Mouse (Mus musculus) frontal cortex, postnatal 14 days (tissue): ENCODE measurements around the gene Ptprg.
"Not testable (repeated sequence)": the region's sequence is repeated elsewhere in the genome, so short reads cannot be mapped to it uniquely, and the experiment has no call there.

Experiments
- DNase-seq, 2 experiments: peaks; one replicate each; pipeline ENCODE4 v3.0.0; 2022; ENCODE audit warnings: low spot score in 2 of 2

Gene Ptprg

DNA sequence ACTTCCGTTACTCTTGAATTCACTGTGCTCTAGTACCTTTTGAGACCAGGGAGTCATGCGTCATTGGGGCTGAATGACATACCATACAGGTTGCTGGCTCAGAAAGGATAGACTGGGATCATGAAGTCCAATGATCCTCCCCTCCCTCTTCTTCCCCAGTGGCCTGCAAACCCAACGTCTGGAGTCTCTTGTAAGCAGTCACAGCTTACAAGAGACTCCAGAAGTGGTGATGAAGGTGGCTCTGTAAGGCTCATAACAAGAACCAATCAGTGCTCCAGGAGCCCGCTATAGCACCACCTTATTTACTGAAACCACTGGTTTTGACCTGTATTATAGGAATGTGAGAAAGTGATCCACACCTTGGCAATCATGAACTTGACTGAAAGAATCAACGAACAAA, 408.8 kb downstream of the Ptprg start:
- DNase-seq, result no peak

DNA sequence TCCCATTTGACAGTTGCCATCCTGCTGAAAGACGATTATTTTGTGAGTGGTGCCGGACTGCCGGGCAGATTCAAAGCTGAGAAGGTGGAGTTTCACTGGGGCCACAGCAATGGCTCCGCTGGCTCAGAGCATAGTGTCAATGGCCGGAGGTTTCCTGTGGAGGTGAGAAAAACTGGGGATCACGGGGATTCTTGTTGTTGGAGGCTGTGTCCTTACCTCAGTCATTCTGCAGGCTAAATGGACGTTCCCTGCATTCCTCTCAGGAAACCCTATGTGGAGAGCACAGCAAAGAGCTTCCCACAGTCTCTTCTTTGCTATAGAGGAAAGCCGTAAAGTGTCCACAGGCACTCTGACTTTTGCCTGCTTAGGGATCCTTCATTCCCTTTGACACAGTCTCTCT, 409.2 kb downstream of the Ptprg start:
- DNase-seq, result no peak

DNA sequence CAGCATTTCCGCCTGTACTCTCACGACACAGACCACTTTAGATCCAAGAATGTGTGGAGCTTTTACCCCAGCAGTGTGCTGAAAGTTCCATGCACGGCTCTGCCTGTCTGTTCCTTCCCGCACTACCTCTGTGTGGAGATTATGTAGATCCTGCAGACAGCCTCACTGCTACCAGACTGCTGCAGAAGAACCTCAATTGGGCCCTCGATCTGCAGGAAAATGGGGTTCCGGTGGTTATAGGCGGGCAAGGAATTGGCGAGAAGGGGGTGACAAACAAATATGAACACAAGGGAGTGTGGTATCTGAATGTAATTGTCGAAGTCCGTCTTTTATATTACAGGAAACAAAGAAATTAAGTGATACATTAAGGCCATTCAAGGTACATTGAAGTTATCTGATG, 410.5 kb downstream of the Ptprg start:
- DNase-seq, result no peak

GRCm38 (mm10) chr14:11964326-11964725, 411.0 kb downstream of the Ptprg start:
- DNase-seq, result not testable (repeated sequence)

GRCm38 (mm10) chr14:11965878-11966277, 412.5 kb downstream of the Ptprg start:
- no peak for DNase-seq

GRCm38 (mm10) chr14:11981764-11982163, 428.4 kb downstream of the Ptprg start:
- no peak for DNase-seq

GRCm38 (mm10) chr14:11983031-11983430, 429.7 kb downstream of the Ptprg start:
- DNase-seq, result no peak

DNA sequence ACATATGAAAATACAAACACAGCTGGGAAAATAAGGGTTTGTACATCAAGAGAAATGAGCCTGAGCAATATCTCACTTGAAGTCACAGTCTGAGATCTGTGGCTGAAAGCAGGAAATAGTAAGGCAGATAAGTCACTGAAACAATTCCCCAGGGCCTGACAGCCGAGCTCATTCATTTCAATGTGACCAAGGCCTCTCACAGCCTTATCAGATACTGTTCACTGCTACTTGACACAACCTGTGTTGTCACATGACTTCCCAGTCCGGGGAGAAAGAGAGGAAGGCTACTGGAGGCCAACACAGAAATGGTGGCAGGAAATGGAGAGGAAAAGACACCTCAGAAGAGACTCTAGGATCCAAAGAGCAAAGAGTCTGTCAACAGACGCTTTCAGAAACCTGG, 430.8 kb downstream of the Ptprg start:
- DNase-seq, result no peak

DNA sequence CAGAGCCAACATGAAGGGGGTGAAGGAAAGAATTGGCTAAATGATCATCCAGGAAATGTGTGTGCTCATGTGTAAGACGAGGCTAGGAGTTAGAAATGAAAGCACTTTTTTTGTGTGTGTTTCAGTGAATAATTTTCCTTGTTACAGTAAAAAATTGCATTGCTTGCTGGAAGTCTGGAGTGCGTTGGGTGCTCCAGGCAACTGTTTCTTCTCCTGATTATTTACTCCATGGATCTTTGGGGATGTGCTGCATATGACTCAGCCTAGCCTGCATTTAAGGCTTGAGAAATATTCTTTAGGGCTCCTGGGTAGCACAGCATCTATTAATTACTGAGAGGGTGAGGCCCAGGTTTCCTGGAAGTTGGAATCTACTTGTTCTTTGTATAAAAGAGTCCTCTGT, 435.6 kb downstream of the Ptprg start:
- DNase-seq, result no peak

DNA sequence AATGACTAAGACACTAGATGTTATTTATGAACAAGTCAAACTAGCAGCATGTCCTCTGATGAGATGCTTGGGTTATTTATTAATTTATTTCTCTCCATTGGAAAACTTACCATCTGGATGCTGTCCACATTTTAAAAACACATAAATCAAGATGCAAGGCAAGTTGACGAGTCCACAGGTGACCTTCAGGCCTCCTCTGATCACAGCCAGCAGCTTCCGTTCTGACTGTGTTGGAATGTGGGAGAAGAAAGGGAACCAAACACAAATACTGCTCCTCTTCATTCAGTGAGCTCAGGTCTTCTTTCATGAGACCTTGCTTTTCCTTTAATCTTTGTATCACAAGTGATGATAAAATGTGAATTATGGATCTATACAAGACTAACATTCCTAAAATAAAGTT, 437.8 kb downstream of the Ptprg start:
- DNase-seq, result no peak

GRCm38 (mm10) chr14:11992111-11992510, 438.8 kb downstream of the Ptprg start:
- no peak for DNase-seq

- DNase-seq, result no peak
Observed at GRCm38 (mm10) chr14:11992534-11992933, 439.2 kb downstream of the Ptprg start.

- no peak for DNase-seq
Observed at GRCm38 (mm10) chr14:11997555-11997954, 444.2 kb downstream of the Ptprg start.

DNA sequence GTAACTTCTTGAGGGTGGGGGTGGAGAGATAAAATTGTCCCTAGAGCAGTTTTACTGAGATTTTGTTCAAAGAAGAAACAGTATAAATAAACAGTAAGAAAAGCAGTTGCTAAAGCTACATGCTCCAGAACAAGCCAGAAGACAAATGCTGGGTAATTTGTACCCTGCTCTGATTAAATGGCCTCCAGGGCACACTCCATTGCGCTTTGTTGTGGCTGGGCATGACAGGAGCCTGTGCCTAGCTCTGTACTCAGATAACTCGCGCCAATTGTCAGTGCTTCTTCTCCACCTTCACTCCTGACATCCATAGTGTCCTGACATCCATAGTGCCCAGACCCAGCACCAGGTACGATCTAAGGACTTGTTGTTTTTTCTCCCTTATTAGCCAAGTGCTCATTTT, 445.1 kb downstream of the Ptprg start:
- no peak for DNase-seq

- peak in 1 of 2 experiments; percentile 16 for DNase-seq
Observed at GRCm38 (mm10) chr14:12004061-12004460, 450.7 kb downstream of the Ptprg start.

DNA sequence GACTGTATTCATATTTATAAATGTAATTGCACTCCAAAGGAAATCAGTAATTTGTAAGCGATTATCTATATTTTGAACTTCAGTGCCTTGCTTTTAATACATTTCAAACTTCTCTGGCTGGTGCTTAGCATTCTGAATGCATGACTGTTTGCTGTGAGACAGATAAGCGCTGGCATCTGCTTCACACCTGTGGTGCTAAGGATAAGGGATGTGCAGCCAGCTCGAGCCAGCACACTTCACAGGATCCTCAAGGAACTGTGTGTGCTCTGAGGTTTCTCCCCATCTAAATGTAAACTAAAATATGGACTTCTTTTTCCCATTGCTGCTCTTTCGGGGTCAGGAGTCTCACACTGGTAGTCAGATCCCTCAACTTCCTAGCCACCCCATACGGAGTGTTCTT, 458.4 kb downstream of the Ptprg start:
- no peak for DNase-seq

- DNase-seq, result no peak
Observed at GRCm38 (mm10) chr14:12025812-12026728, 472.7 kb downstream of the Ptprg start.

DNA sequence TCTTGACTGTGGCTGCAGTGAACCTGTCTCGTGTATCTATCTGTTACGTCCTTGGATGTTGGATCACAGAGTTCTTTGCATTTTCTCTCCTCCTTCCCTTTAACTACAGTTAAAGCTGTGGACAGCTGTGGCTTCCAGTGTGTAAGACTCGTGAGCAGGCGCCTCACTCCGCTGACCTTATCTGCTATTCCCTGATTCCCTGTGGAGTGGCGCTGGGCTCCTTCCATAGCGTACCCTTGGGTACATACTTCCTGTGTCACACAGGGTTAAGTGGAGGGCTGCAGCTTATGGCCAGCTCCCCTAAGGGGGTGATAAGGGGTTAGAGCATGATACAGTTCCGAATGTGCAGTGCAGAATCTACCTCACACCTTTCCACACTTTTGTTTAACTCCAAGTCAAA, 473.9 kb downstream of the Ptprg start:
- DNase-seq, result no peak

DNA sequence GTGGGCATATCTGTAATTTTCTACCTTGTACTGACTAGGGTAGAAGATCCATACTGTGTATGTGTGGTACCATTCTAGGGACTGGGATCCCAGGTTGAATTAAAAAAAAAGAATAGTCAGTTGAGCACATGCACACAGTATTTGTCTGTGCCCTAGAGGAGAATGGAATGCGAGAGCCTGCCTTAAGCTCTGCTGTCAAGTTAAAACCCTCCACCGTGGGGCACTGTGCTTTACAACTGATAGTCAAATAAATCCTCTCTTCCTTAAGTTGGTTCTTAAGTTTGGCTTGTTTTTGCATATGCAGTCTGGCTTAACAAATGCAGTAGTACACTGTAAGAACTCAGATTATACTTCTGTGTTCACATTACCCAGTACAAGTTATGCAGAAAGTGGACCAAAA, 476.6 kb downstream of the Ptprg start:
- no peak for DNase-seq

DNA sequence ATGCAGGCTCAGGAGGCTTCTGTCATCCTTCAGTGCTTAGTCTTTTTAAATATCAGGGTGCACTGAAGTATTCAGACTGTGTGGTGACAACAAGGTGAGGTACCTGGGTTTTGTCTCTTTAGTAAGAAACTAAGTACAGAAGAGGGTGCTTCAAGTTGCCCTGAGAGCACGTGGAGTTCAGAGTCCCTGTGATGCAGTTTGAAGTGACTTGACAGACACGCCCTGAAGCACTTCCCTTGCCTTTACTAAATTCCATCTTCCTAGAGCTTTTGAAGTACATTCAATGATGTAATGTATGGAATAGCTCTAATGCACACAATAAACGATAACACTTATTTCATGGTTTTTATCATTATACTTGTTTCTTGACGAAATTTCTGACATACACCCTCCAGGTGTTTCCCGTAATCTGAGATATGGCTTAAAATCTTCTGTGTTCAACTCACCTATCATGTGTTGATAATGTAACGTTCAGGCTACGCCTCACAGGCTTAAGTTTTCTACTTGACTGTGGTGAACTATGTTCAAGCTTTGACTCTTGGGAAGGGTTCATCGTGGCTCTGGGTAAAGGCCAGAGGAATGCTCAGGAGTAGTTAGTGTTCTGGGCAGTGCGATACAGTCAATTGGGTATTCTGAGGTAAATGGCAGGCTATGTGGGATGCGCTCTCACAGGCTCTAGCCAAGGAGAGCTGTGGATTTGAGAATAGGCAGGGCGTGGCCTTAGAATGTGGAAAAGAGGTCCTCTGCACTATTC, 483.4 kb downstream of the Ptprg start:
- no peak for DNase-seq

DNA sequence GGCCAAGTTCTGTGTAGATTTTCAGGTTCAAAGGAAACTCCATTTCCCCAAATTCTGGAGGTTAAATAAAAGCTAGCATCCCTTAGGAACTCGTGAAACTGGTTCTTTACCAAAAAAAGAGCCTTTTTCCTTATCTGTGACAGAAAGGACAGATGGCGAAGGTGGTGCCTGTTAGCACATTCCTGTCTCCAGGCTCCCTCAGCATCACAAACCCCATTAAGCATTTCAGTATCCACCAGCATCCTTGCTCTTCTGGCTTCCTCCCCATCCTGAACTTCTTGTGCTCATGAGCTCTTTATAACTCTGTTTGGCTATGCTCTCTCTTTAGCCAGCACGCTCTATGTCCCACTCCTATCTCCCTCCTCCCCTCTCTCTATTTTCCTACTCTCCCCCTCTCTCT, 486.4 kb downstream of the Ptprg start:
- no peak for DNase-seq

- no peak for DNase-seq
Observed at GRCm38 (mm10) chr14:12041566-12041965, 488.2 kb downstream of the Ptprg start.
